Mouse (Mus musculus) right cerebral cortex, adult 18-20 months (tissue): ENCODE results near the gene Cx3cr1.
A peak's percentile ranks its signal among the peaks of the same experiment; 100 is the strongest.

Source experiments
- DNase-seq: peaks from one replicate; pipeline ENCODE4 v3.0.0; 2022; ENCODE audit warnings: mixed read lengths

Cx3cr1 gene

GRCm38 (mm10) chr9:119993092-119993844, 76.4 kb downstream of the Cx3cr1 start:
- no peak for DNase-seq

- no peak for DNase-seq
Measured at GRCm38 (mm10) chr9:119991310-119991709, 78.4 kb downstream of the Cx3cr1 start.

- DNase-seq: no peak
Measured at GRCm38 (mm10) chr9:119988304-119988703, 81.4 kb downstream of the Cx3cr1 start.

GRCm38 (mm10) chr9:119985881-119986574, 83.7 kb downstream of the Cx3cr1 start:
- DNase-seq: no peak

GRCm38 (mm10) chr9:119984536-119985011, 85.1 kb downstream of the Cx3cr1 start, which contains the start of gene Csrnp1:
Gene Csrnp1 (minus strand): TSS chr9:119984658.
- no peak for DNase-seq

GRCm38 (mm10) chr9:119983585-119984535, 85.8 kb downstream of the Cx3cr1 start:
- peak; percentile 93 for DNase-seq

GRCm38 (mm10) chr9:119982956-119983551, 86.6 kb downstream of the Cx3cr1 start:
- DNase-seq: peak; percentile 46

- peak; percentile 66 for DNase-seq
Measured at GRCm38 (mm10) chr9:119982241-119982811, 87.4 kb downstream of the Cx3cr1 start.

GRCm38 (mm10) chr9:119981183-119982179, 88.2 kb downstream of the Cx3cr1 start:
- DNase-seq: peak; percentile 64

GRCm38 (mm10) chr9:119980770-119981182, 88.9 kb downstream of the Cx3cr1 start:
- no peak for DNase-seq

- DNase-seq: no peak
Measured at GRCm38 (mm10) chr9:119979749-119980148, 89.9 kb downstream of the Cx3cr1 start.

- DNase-seq: peak; percentile 87
Measured at GRCm38 (mm10) chr9:119978811-119979441, 90.8 kb downstream of the Cx3cr1 start.

- DNase-seq: no peak
Measured at GRCm38 (mm10) chr9:119978151-119978810, 91.4 kb downstream of the Cx3cr1 start.

GRCm38 (mm10) chr9:119977557-119978060, 92.1 kb downstream of the Cx3cr1 start:
- no peak for DNase-seq

GRCm38 (mm10) chr9:119976704-119977556, 92.7 kb downstream of the Cx3cr1 start:
- DNase-seq: no peak

GRCm38 (mm10) chr9:119975286-119975685, 94.4 kb downstream of the Cx3cr1 start:
- DNase-seq: no peak

GRCm38 (mm10) chr9:119974609-119975008, 95.1 kb downstream of the Cx3cr1 start:
- DNase-seq: no peak

- DNase-seq: no peak
Measured at GRCm38 (mm10) chr9:119973869-119974520, 95.7 kb downstream of the Cx3cr1 start.
